Mouse (Mus musculus) lung, embryonic 14.5 days (tissue): ENCODE measurements at regions not wholly inside any gene's neighbourhood (a gene's known extent, or its start where the extent isn't known, plus 50 kb on each side); places are given as distances from the start of the nearest gene placed in this dataset.

Source experiments
- ATAC-seq: fragments of 200-750 bp; cut with Nextera tagmentation; 2 replicates; pipeline ENCODE4 v1.8.0; 2017; ENCODE audit warnings: mild to moderate bottlenecking, moderate TSS enrichment, moderate library complexity; ENCODE audit not compliant: insufficient read depth
- DNase-seq: peaks from one replicate; pipeline ENCODE4 v3.0.0-alpha.2; 2015
- H3K27ac ChIP-seq: fragments of 300-500 bp; sonication (generic); 2 replicates; pipeline ENCODE4 v1.5.1; 2014; ENCODE audit warnings: low read depth, mild to moderate bottlenecking, moderate library complexity
- H3K27me3 ChIP-seq: fragments of 300-500 bp; sonication (generic); 2 replicates; pipeline ENCODE4 v1.6.1; 2014; ENCODE audit warnings: low read length, control low read depth; ENCODE audit not compliant: insufficient read depth
- H3K36me3 ChIP-seq: fragments of 300-500 bp; sonication (generic); 2 replicates; pipeline ENCODE4 v1.6.1; 2014; ENCODE audit warnings: control low read depth; ENCODE audit not compliant: insufficient read depth
- H3K4me1 ChIP-seq: fragments of 300-500 bp; sonication (generic); 2 replicates; pipeline ENCODE4 v1.6.1; 2014; ENCODE audit warnings: antibody characterized with exemption, control low read depth; ENCODE audit not compliant: insufficient read depth
- H3K4me2 ChIP-seq: fragments of 300-500 bp; sonication (generic); 2 replicates; pipeline ENCODE4 v1.6.1; 2014; ENCODE audit warnings: mild to moderate bottlenecking
- H3K4me3 ChIP-seq: fragments of 300-500 bp; sonication (generic); 2 replicates; pipeline ENCODE4 v1.5.1; 2014; ENCODE audit warnings: low read depth, low read length
- H3K9ac ChIP-seq: fragments of 300-500 bp; sonication (generic); 2 replicates; pipeline ENCODE4 v1.6.1; 2014
- H3K9me3 ChIP-seq: fragments of 300-500 bp; sonication (generic); 2 replicates; pipeline ENCODE4 v1.6.1; 2016; ENCODE audit warnings: low read depth, low read length, control low read depth
- CTCF ChIP-seq: IDR thresholded peaks from 2 replicates; pipeline ENCODE4 v1.5.1; 2016; ENCODE audit warnings: antibody characterized with exemption, low read depth
- WGBS: fragments of 180-500 bp; shearing (Covaris S2); extraction: QIAGEN DNeasy Blood & Tissue Kit; methylation state at CpG from one replicate; pipeline ENCODE4 v1.1.7; 2014; 5-methylcytosine and 5-hydroxymethylcytosine counted together

DNA sequence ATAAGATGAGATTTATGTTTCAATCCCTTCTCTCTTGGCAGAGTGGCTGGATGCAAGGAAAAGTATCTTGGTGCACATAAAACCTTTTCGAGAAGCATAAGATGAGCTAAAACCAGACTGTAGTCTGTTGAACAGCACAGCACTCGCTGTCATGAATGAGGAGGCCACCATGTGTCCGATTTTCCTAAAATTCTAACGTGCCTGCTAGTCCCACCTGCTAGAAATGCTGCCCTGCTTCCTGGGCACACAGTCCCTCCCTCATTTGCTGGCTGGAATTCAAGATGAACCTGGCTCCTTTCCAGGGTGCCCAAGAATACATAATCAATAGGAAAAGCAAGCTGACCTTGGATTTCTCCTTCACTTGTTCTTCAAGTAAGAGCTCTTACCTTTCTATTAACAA lies 501.4 kb upstream of the Map3k7 start:
- H3K9me3 ChIP-seq: no peaks in the 10 kb centered on the region
- H3K9ac ChIP-seq: no peak overlapping the region
- H3K4me1 ChIP-seq: no peaks in the 10 kb centered on the region
- H3K27me3 ChIP-seq: no peaks in the 10 kb centered on the region
- WGBS: 74% methylated on average over 4 of the region's 4 CpGs
- no peak overlapping the region for H3K4me3 ChIP-seq
- no peak for TF ChIP-seq CTCF
- no peaks in the 10 kb centered on the region for H3K36me3 ChIP-seq
- H3K4me2 ChIP-seq: no peak overlapping the region
- no peak overlapping the region for H3K27ac ChIP-seq
- DNase-seq (no peak), ATAC-seq (no peak)

DNA sequence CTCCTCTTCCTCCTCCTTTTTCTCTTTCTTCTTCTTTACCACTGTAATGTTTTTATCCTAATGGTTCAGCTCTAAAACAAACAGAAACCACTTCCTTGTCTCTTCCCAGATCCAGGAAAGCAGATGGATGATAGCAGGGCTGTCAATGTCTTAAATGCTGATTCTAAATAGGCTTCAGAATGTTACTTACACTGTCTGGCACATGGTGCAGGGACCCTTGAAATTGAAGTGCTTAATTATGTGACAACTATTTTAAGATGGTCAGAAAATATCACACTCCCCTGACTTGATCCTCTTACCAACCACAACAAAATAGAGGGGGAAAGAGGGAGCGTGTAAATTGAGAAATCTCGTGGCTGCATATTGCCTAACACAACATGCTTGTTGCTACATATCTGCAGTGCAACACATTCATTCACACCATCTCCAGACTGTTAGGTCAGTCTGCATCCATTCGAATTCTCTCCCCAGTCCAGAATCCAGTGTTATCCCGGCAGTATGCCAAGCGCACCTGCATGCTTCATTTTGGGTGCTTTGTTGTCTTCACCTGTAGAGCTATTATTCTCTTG lies 500.7 kb upstream of the Map3k7 start:
- no peak overlapping the region for H3K27ac ChIP-seq
- H3K9me3 ChIP-seq: no peaks in the 10 kb centered on the region
- WGBS: 81% methylated on average over 5 of the region's 5 CpGs
- no peak overlapping the region for H3K4me3 ChIP-seq
- no peak overlapping the region for H3K9ac ChIP-seq
- no peaks in the 10 kb centered on the region for H3K36me3 ChIP-seq
- ATAC-seq: no peak
- no peaks in the 10 kb centered on the region for H3K4me1 ChIP-seq
- no peak overlapping the region for H3K4me2 ChIP-seq
- no peaks in the 10 kb centered on the region for H3K27me3 ChIP-seq
- DNase-seq: no peak
- no peak for TF ChIP-seq CTCF

- 69% methylated on average over 9 of the region's 9 CpGs for WGBS
- Histone ChIP-seq H3K9ac (no peak overlapping the region), H3K27ac (no peak overlapping the region), H3K9me3 (no peaks in the 10 kb centered on the region), H3K36me3 (no peaks in the 10 kb centered on the region), H3K4me3 (no peak overlapping the region), H3K27me3 (no peaks in the 10 kb centered on the region), H3K4me2 (no peak overlapping the region), H3K4me1 (no peaks in the 10 kb centered on the region)
- no peak for TF ChIP-seq CTCF
- DNase-seq (peak; percentile 54), ATAC-seq (no peak)
Measured at GRCm38 (mm10) chr4:31468306-31468705, 495.6 kb upstream of the Map3k7 start.

DNA sequence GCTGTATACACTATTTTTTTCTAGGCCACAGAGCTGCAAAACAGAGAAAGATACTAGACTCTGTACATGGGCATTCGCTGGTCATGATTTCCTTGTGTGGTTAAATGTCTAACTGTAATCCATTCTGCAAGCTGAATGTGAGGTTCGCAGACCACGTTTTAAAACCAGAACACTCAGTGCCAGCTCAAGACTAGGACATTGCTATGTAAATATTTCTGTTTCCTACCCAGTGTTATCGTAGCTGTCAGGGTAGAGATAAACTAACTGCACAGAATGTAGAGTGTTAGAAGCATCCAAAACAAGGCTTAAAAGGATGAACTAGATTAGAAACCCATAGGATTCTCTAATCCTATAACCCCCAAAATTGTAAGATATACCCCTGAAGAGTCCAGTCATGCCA lies 494.1 kb upstream of the Map3k7 start:
- WGBS: 18% methylated on average over 4 of the region's 4 CpGs
- no peaks in the 10 kb centered on the region for H3K9me3 ChIP-seq
- no peak overlapping the region for H3K4me3 ChIP-seq
- DNase-seq (peak; percentile 57), ATAC-seq (peak; percentile 68; the same call in 1 of the 2 replicates)
- H3K9ac ChIP-seq: no peak overlapping the region
- no peaks in the 10 kb centered on the region for H3K4me1 ChIP-seq
- no peaks in the 10 kb centered on the region for H3K36me3 ChIP-seq
- H3K27me3 ChIP-seq: no peaks in the 10 kb centered on the region
- no peak for TF ChIP-seq CTCF
- no peak overlapping the region for H3K4me2 ChIP-seq
- peak overlapping the region; percentile 5; the same call in 1 of the 2 replicates for H3K27ac ChIP-seq

DNA sequence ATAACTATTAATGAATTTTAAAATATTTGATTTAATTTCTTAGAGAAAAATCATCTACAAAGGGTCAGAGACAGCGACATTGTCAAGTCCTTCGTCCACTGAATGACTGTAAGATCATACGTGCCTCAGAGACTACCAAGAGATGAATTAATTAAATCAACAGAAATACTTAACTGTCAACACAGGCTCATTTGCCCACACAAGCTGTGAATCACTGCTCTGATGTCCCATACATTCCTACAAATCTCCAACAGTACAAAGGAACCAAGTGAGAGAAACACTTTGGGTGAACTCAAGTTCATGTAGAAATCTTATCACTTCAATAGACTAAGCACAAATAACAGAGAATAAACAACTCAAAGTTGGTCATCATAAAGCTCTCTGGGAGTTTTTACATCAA lies 471.4 kb upstream of the Map3k7 start:
- WGBS: 70% methylated on average over 3 of the region's 3 CpGs
- no peak for TF ChIP-seq CTCF
- no peak overlapping the region for H3K4me2 ChIP-seq
- no peak for DNase-seq
- no peaks in the 10 kb centered on the region for H3K36me3 ChIP-seq
- no peaks in the 10 kb centered on the region for H3K4me1 ChIP-seq
- no peaks in the 10 kb centered on the region for H3K27me3 ChIP-seq
- H3K4me3 ChIP-seq: no peak overlapping the region
- no peaks in the 10 kb centered on the region for H3K9me3 ChIP-seq
- H3K27ac ChIP-seq: no peak overlapping the region
- ATAC-seq: no peak
- H3K9ac ChIP-seq: no peak overlapping the region

GRCm38 (mm10) chr4:31493087-31493511 lies 470.8 kb upstream of the Map3k7 start:
- DNase-seq: no peak
- H3K4me3 ChIP-seq: no peak overlapping the region

DNA sequence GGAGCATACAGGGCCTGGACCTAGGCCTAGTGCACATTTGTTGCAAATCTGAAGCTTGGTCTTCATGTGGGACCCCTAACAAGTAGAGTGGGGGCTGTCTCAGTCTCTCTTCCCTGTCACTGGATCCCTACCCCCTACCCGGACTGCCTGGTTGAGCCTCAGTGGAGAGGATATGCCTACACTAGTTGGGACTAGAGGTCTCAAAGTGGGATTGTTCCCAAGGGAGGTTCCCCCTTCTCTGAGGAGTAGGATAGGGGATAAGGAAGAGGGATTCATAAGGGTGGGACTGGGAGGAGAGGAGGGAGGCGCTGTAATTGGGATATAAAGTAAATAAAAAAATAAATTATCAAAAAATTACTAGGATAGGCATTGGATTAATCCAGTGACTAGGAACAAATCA lies 464.0 kb upstream of the Map3k7 start:
- Histone ChIP-seq H3K4me1 (no peaks in the 10 kb centered on the region), H3K27ac (no peak overlapping the region), H3K27me3 (no peaks in the 10 kb centered on the region), H3K4me3 (no peak overlapping the region), H3K9ac (no peak overlapping the region), H3K36me3 (no peaks in the 10 kb centered on the region), H3K9me3 (no peaks in the 10 kb centered on the region), H3K4me2 (no peak overlapping the region)
- no peak for TF ChIP-seq CTCF
- WGBS: 87% methylated on average over 2 of the region's 2 CpGs
- no peak for DNase-seq
- ATAC-seq: no peak

More at GRCm38 (mm10) chr4:31493087-31493511, 470.8 kb upstream of the Map3k7 start:
- H3K4me1 ChIP-seq: no peaks in the 10 kb centered on the region
- no peak for ATAC-seq
- TF ChIP-seq CTCF: no peak
- no peaks in the 10 kb centered on the region for H3K27me3 ChIP-seq
- no peak overlapping the region for H3K27ac ChIP-seq
- H3K9me3 ChIP-seq: no peaks in the 10 kb centered on the region
- WGBS: 57% methylated on average over 3 of the region's 3 CpGs
- no peak overlapping the region for H3K9ac ChIP-seq
- H3K4me2 ChIP-seq: no peak overlapping the region
- no peaks in the 10 kb centered on the region for H3K36me3 ChIP-seq

DNA sequence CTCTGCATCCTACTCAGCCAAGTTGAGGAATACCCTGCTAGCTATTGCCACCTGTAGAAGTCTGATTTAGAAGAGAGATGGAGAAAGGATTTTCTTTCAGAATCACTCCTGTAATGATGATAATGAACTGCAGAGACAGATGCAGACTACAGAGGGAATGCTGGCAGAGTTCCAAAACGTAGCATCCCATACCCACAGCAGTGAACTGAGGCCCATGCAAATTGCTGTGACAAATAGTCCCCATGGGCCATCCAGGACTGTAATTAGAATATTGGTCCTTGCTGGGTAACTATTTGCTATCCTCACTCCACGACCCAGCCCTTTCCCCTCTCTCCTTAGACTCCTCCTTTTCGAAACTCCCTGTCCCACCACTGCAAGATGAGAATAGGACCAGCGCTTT lies 463.5 kb upstream of the Map3k7 start:
- DNase-seq: no peak
- Histone ChIP-seq H3K9me3 (no peaks in the 10 kb centered on the region), H3K9ac (no peak overlapping the region), H3K4me3 (no peak overlapping the region), H3K4me2 (no peak overlapping the region), H3K27me3 (no peaks in the 10 kb centered on the region), H3K4me1 (no peaks in the 10 kb centered on the region), H3K36me3 (no peaks in the 10 kb centered on the region), H3K27ac (no peak overlapping the region)
- no peak for ATAC-seq
- no peak for TF ChIP-seq CTCF
- WGBS: 71% methylated on average over 4 of the region's 4 CpGs
